Mouse (Mus musculus) neural tube, embryonic 15.5 days (tissue): Measurements from ENCODE around the gene 4930486L24Rik. TPM values are rescaled to one million over a fixed set of nuclear protein-coding genes. Genes with fewer than 3 reads are reported as not detected.
"Not testable (repeated sequence)": the region's sequence is repeated elsewhere in the genome, so short reads cannot be mapped to it uniquely, and the experiment has no call there.

ENCODE experiments used
- ATAC-seq: fragments of 200-750 bp; cut with Nextera tagmentation; 2 replicates; pipeline ENCODE4 v1.8.0; 2017; ENCODE audit warnings: mild to moderate bottlenecking, moderate TSS enrichment, moderate library complexity; ENCODE audit not compliant: low FRiP score
- H3K27ac ChIP-seq: fragments of 300-500 bp; sonication (generic); replicated peaks from 2 replicates; pipeline ENCODE4 v1.5.1; 2015; ENCODE audit warnings: mild to moderate bottlenecking, inconsistent platforms
- H3K27me3 ChIP-seq: fragments of 300-500 bp; sonication (generic); replicated peaks from 2 replicates; pipeline ENCODE4 v1.6.1; 2015; ENCODE audit warnings: inconsistent platforms
- H3K36me3 ChIP-seq: fragments of 300-500 bp; sonication (generic); 2 replicates; pipeline ENCODE4 v1.6.1; 2015; ENCODE audit warnings: inconsistent platforms
- H3K4me1 ChIP-seq: fragments of 300-500 bp; sonication (generic); 2 replicates; pipeline ENCODE4 v1.6.1; 2015; ENCODE audit warnings: inconsistent platforms
- H3K4me2 ChIP-seq: fragments of 300-500 bp; sonication (generic); 2 replicates; pipeline ENCODE4 v1.6.1; 2015; ENCODE audit warnings: inconsistent platforms, mild to moderate bottlenecking, moderate library complexity
- H3K4me3 ChIP-seq: fragments of 300-500 bp; sonication (generic); replicated peaks from 2 replicates; pipeline ENCODE4 v1.5.1; 2015; ENCODE audit warnings: mild to moderate bottlenecking, inconsistent platforms
- H3K9ac ChIP-seq: fragments of 300-500 bp; sonication (generic); replicated peaks from 2 replicates; pipeline ENCODE4 v1.6.1; 2015; ENCODE audit warnings: mild to moderate bottlenecking, inconsistent platforms
- H3K9me3 ChIP-seq: fragments of 300-500 bp; sonication (generic); replicated peaks from 2 replicates; pipeline ENCODE4 v1.6.1; 2016; ENCODE audit warnings: inconsistent platforms
- WGBS: fragments of 180-500 bp; shearing (Covaris S2); methylation state at CpG from one replicate; pipeline ENCODE4 v1.1.7; 2015; ENCODE audit warnings: mixed read lengths; 5-methylcytosine and 5-hydroxymethylcytosine counted together
- polyA plus RNA-seq: library from polyadenylated mRNA; unstranded; fragments of >200 nt; fragmentation: Nextera tagmentation; extraction: Ambion mirVana; gene quantifications from 2 replicates; pipeline ENCODE4 v1.2.1, GENCODE M21; 2015

Gene 4930486L24Rik
- polyA plus RNA-seq: not detected in 2 replicates

- 70% methylated on average over 1 of the region's 1 CpGs for WGBS
- H3K9ac ChIP-seq: no peak within 1 kb of the TSS
- H3K9me3 ChIP-seq: no peaks in the 10 kb centered on the region
- H3K27ac ChIP-seq: no peak within 1 kb of the TSS
- no peaks in the 10 kb centered on the region for H3K27me3 ChIP-seq
- H3K4me1 ChIP-seq: no peaks in the 10 kb centered on the region
- no peak for ATAC-seq
- H3K36me3 ChIP-seq: no peaks in the 10 kb centered on the region
- H3K4me3 ChIP-seq: no peak within 1 kb of the TSS
- no peak within 1 kb of the TSS for H3K4me2 ChIP-seq
These were observed at the start of gene 4930486L24Rik for GRCm38 (mm10) chr13:60864281-60864680. TSS of gene 4930486L24Rik (minus strand) at chr13:60864475.

- ATAC-seq: not testable (repeated sequence)
These were observed 40.5 kb upstream of the 4930486L24Rik start, which contains the start of gene Tpbpb for GRCm38 (mm10) chr13:60904780-60905179. TSS of gene Tpbpb (minus strand) at chr13:60904880.

GRCm38 (mm10) chr13:60897328-60897727 is 33.1 kb upstream of the 4930486L24Rik start, which contains the start of gene Ctla2b:
TSS of gene Ctla2b (minus strand) at chr13:60897447.
- H3K4me3 ChIP-seq: no peak within 1 kb of the TSS
- no peaks in the 10 kb centered on the region for H3K36me3 ChIP-seq
- H3K9ac ChIP-seq: no peak within 1 kb of the TSS
- 86% methylated on average over 3 of the region's 3 CpGs for WGBS
- no peaks in the 10 kb centered on the region for H3K27me3 ChIP-seq
- no peaks in the 10 kb centered on the region for H3K4me1 ChIP-seq
- no peak within 1 kb of the TSS for H3K4me2 ChIP-seq
- no peaks in the 10 kb centered on the region for H3K9me3 ChIP-seq
- no peak for ATAC-seq
- H3K27ac ChIP-seq: no peak within 1 kb of the TSS

More at GRCm38 (mm10) chr13:60904780-60905179, 40.5 kb upstream of the 4930486L24Rik start, which contains the start of gene Tpbpb:
- not testable (repeated sequence) for H3K4me1 ChIP-seq, H3K4me2 ChIP-seq, H3K9me3 ChIP-seq, H3K27ac ChIP-seq, H3K36me3 ChIP-seq, H3K27me3 ChIP-seq, H3K9ac ChIP-seq, H3K4me3 ChIP-seq
- WGBS: 93% methylated on average over 2 of the region's 2 CpGs

GRCm38 (mm10) chr13:60896794-60897193 is 32.5 kb upstream of the 4930486L24Rik start, which contains the start of gene Gm49392:
TSS of gene Gm49392 (minus strand) at chr13:60896894.
- not testable (repeated sequence) for H3K4me2 ChIP-seq, H3K27ac ChIP-seq, H3K36me3 ChIP-seq, H3K9ac ChIP-seq, H3K9me3 ChIP-seq, H3K4me1 ChIP-seq, ATAC-seq, H3K4me3 ChIP-seq, H3K27me3 ChIP-seq
- 96% methylated on average over 7 of the region's 8 CpGs for WGBS

- H3K4me3 ChIP-seq: no peak overlapping the region
- no peaks in the 10 kb centered on the region for H3K4me1 ChIP-seq
- no peak for ATAC-seq
- H3K9ac ChIP-seq: no peak overlapping the region
- H3K27ac ChIP-seq: no peak overlapping the region
- no peaks in the 10 kb centered on the region for H3K36me3 ChIP-seq
- H3K4me2 ChIP-seq: no peak overlapping the region
- H3K9me3 ChIP-seq: no peaks in the 10 kb centered on the region
- H3K27me3 ChIP-seq: no peaks in the 10 kb centered on the region
These were observed 31.3 kb upstream of the 4930486L24Rik start for GRCm38 (mm10) chr13:60895406-60896160.

- Histone ChIP-seq H3K27me3 (no peaks in the 10 kb centered on the region), H3K4me2 (no peak overlapping the region), H3K9ac (no peak overlapping the region), H3K9me3 (no peaks in the 10 kb centered on the region), H3K27ac (no peak overlapping the region), H3K4me1 (no peaks in the 10 kb centered on the region), H3K4me3 (no peak overlapping the region), H3K36me3 (no peaks in the 10 kb centered on the region)
- no peak for ATAC-seq
- 96% methylated on average over 1 of the region's 1 CpGs for WGBS
These were observed 28.0 kb upstream of the 4930486L24Rik start for GRCm38 (mm10) chr13:60892301-60892700.

- no peak for ATAC-seq
- Histone ChIP-seq H3K27ac (no peak overlapping the region), H3K9me3 (no peaks in the 10 kb centered on the region), H3K4me1 (no peaks in the 10 kb centered on the region), H3K36me3 (no peaks in the 10 kb centered on the region), H3K4me2 (no peak overlapping the region), H3K4me3 (no peak overlapping the region), H3K9ac (no peak overlapping the region), H3K27me3 (no peaks in the 10 kb centered on the region)
- 87% methylated on average over 4 of the region's 4 CpGs for WGBS
These were observed 15.8 kb downstream of the 4930486L24Rik start for GRCm38 (mm10) chr13:60848241-60849120.

GRCm38 (mm10) chr13:60843153-60843552 is 21.1 kb downstream of the 4930486L24Rik start:
- H3K4me3 ChIP-seq: no peak overlapping the region
- H3K27ac ChIP-seq: no peak overlapping the region
- no peaks in the 10 kb centered on the region for H3K4me1 ChIP-seq
- H3K27me3 ChIP-seq: no peaks in the 10 kb centered on the region
- H3K9ac ChIP-seq: no peak overlapping the region
- no peaks in the 10 kb centered on the region for H3K36me3 ChIP-seq
- no peak overlapping the region for H3K4me2 ChIP-seq
- no peaks in the 10 kb centered on the region for H3K9me3 ChIP-seq
- 67% methylated on average over 8 of the region's 8 CpGs for WGBS
- peak; percentile 61; the same call in 1 of the 2 replicates for ATAC-seq

GRCm38 (mm10) chr13:60842703-60843102 is 21.6 kb downstream of the 4930486L24Rik start:
- 55% methylated on average over 6 of the region's 6 CpGs for WGBS
- H3K9ac ChIP-seq: no peak overlapping the region
- H3K27ac ChIP-seq: no peak overlapping the region
- no peaks in the 10 kb centered on the region for H3K4me1 ChIP-seq
- H3K27me3 ChIP-seq: no peaks in the 10 kb centered on the region
- H3K9me3 ChIP-seq: no peaks in the 10 kb centered on the region
- H3K4me2 ChIP-seq: no peak overlapping the region
- no peak overlapping the region for H3K4me3 ChIP-seq
- no peaks in the 10 kb centered on the region for H3K36me3 ChIP-seq
- ATAC-seq: peak; percentile 68; the same call in 1 of the 2 replicates

GRCm38 (mm10) chr13:60839353-60839902 is 24.8 kb downstream of the 4930486L24Rik start:
- H3K4me1 ChIP-seq: no peaks in the 10 kb centered on the region
- no peak overlapping the region for H3K4me2 ChIP-seq
- H3K36me3 ChIP-seq: no peaks in the 10 kb centered on the region
- no peaks in the 10 kb centered on the region for H3K9me3 ChIP-seq
- ATAC-seq: no peak
- H3K27ac ChIP-seq: no peak overlapping the region
- H3K4me3 ChIP-seq: no peak overlapping the region
- no peaks in the 10 kb centered on the region for H3K27me3 ChIP-seq
- WGBS: 80% methylated on average over 2 of the region's 2 CpGs
- H3K9ac ChIP-seq: no peak overlapping the region

GRCm38 (mm10) chr13:60826052-60826451 is 38.2 kb downstream of the 4930486L24Rik start:
- whole genome bisulfite sequencing: 76% methylated on average over 3 of the region's 3 CpGs
- H3K4me3 ChIP-seq: no peak overlapping the region

More at GRCm38 (mm10) chr13:60826052-60826451, 38.2 kb downstream of the 4930486L24Rik start:
- H3K36me3 ChIP-seq: no peaks in the 10 kb centered on the region
- no peak overlapping the region for H3K27ac ChIP-seq
- no peak overlapping the region for H3K9ac ChIP-seq
- no peaks in the 10 kb centered on the region for H3K27me3 ChIP-seq
- H3K4me2 ChIP-seq: no peak overlapping the region
- no peak for ATAC-seq
- no peaks in the 10 kb centered on the region for H3K4me1 ChIP-seq
- no peaks in the 10 kb centered on the region for H3K9me3 ChIP-seq
